Comparison of ENCODE assay signal across 12 mouse cellular contexts in the genomic region with DNA sequence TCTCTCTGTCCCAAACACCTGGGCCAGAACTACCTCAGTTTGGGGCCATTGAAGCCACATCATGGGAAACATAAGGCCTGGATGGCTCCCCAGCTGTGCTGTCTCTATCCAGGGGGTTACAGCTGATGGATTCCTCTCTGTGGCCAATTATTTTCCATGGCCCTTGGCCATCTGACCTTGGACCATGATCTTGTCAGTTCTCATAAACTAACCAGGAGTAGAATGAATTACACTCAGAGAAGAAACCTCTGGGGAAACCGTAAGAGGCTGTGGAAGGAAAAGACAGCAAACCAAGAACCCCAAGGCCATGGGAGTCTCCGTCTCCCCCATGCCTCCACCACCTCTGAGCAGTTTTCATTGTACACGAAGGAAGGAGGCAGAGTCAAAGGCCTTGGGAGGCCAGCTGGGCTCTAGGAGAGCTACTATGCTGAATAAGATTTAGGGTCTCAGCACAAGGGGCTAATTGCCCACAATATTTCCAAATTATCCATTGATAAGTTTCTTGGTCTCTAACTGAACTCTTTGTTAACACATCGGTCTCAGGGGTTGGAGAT.
A peak's percentile ranks its signal among the peaks of the same experiment; 100 is the strongest.
DNase-seq lines count a peak whose midpoint lies in the region; ATAC-seq lines count a peak whose summit lies in the region.
"Had no signal": no experiment of that assay in that cellular context is flagged by ENCODE, and none has a peak within 500 bp of the region (broad histone marks: within the 10 kb centered on the region; RNA-seq: fewer than 3 reads in every experiment).

No protein-coding gene starts in this region.

- H3K4me3 ChIP-seq in forebrain, embryonic 15.5 days, result no peak overlapping the region
- H3K4me3 ChIP-seq: erythroblast, embryonic 14.5 days; heart, adult 2 months; neural tube, embryonic 12.5 days had no signal

- no peak for ATAC-seq in forebrain, embryonic 15.5 days (replicated peaks)

- no peak overlapping the region for H3K4me2 ChIP-seq in forebrain, embryonic 15.5 days (replicated peaks)
- H3K4me2 ChIP-seq: midbrain, embryonic 11.5 days; neural tube, embryonic 12.5 days had no signal

- no peaks in the 10 kb centered on the region for H3K27me3 ChIP-seq in forebrain, embryonic 15.5 days
- H3K27me3 ChIP-seq: neural tube, embryonic 12.5 days had no signal

- no peaks in the 10 kb centered on the region for H3K4me1 ChIP-seq in forebrain, embryonic 15.5 days

- intact Hi-C loops in heart, postnatal 10 days (cut with DNase I), result no loop called here

- 86% methylated on average over 4 of the region's 4 CpGs for WGBS in forebrain, embryonic 15.5 days

- peak; percentile 29 for DNase-seq in ovary, postnatal 14 days (ENCODE audit: low spot score)
- DNase-seq in ovary, postnatal 36 days (ENCODE audit: low spot score), result no peak
- DNase-seq in heart, postnatal 10 days, result peak; percentile 30 to 52
- DNase-seq in kidney, postnatal 25 days, result peak; percentile 70 to 74
- DNase-seq in mesoderm, embryonic 11.5 days (ENCODE audit: low read depth, low spot score), result peak; percentile 24
- no peak for DNase-seq in layer of hippocampus, adult 9-10 months (ENCODE audit: low spot score)
- DNase-seq: cerebellum, adult 8-10 months had no signal

- H3K9ac ChIP-seq in forebrain, embryonic 15.5 days (replicated peaks), result no peak overlapping the region
- H3K9ac ChIP-seq: neural tube, embryonic 12.5 days had no signal

- no peaks in the 10 kb centered on the region for H3K9me3 ChIP-seq in forebrain, embryonic 15.5 days
- H3K9me3 ChIP-seq: neural tube, embryonic 12.5 days had no signal

- no peaks in the 10 kb centered on the region for H3K36me3 ChIP-seq in forebrain, embryonic 15.5 days
- H3K36me3 ChIP-seq: neural tube, embryonic 12.5 days had no signal

- H3K27ac ChIP-seq in forebrain, embryonic 15.5 days (replicated peaks), result no peak overlapping the region
- H3K27ac ChIP-seq: heart, adult 2 months; neural tube, embryonic 12.5 days had no signal

Comparison
In these comparisons a context has a peak if more than half of its experiments do, and no peak if none do; other contexts are left out.
1. DNase-seq: peak in ovary, postnatal 14 days (single experiment), heart, postnatal 10 days (2 of 2), kidney, postnatal 25 days (2 of 2) and mesoderm, embryonic 11.5 days (single experiment); none in ovary, postnatal 36 days (single experiment) and layer of hippocampus, adult 9-10 months (single experiment).